Mouse (Mus musculus): ENCODE measurements around the gene Mlf1. TPM values are rescaled to one million over a fixed set of nuclear protein-coding genes. Genes with fewer than 3 reads are reported as not detected.

The Mlf1 gene
- 19.6 and 21.8 TPM in 2 replicates for polyA plus RNA-seq (2016; fragmentation: Nextera tagmentation; extraction: Ambion mirVana)

DNA sequence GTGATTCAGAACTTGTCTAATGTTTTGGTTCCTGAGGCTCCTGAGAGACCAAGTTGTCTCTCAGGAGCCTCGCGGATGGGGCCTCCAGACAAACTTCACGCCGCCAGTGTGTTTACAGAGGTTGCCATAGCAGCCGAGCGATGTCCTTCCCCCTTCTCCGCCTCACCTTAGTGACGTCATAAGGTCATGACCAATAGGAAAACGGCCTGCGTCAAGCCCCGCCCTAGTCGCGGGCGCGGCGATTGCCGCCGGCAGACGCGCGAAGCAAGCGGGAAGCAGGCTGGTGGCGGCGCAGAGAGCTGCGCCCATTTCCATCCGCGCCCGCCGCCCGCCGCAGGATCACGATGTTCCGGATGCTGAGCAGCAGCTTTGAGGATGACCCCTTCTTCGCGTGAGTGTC lies at the start of gene Mlf1:
TSS of gene Mlf1 (plus strand) at position 226 of the 400 bp plus-strand sequence.
- no peaks in the 10 kb centered on the region for H3K36me3 ChIP-seq
- H3K27me3 ChIP-seq = peaks cover 17% of the 10 kb centered on the region
- no peaks in the 10 kb centered on the region for H3K9me3 ChIP-seq
- peak within 1 kb of the TSS; percentile 58 for H3K9ac ChIP-seq (replicated peaks)
- no peak within 1 kb of the TSS for H3K27ac ChIP-seq
- 0 out of 2 replicates have a peak, but pooled peaks cover 5% of the 10 kb centered on the region for H3K4me1 ChIP-seq (replicated peaks)
- H3K4me2 ChIP-seq = peak within 1 kb of the TSS; percentile 90
- ATAC-seq (ENCODE audit: insufficient number of reproducible peaks, insufficient read depth, low FRiP score, low TSS enrichment, low read depth) = peak; percentile 93
- under 1% methylated on average over 35 of the region's 35 CpGs for WGBS
- H3K4me3 ChIP-seq (replicated peaks) = peak within 1 kb of the TSS; percentile 53

DNA sequence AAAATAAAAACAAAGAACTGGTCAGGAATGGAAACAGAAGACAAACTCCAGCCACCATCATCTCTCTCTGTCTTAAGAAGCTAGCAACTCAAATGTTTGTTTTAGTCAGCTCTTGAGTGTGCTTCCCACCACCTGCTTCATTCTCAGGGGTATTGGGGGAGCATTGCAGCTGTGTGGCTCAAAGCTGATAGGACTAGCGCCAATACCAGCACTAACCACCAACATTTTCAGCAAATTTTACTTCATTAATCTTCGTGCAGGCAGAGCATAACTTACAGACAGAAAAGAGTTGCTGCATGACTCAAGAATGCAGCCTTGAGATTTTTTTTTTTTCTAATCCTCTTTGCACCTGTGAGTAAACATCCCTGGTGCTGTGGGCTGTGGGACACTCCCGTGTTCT lies 34.3 kb upstream of the Mlf1 start:
- H3K4me3 ChIP-seq (replicated peaks) = no peak overlapping the region
- H3K9me3 ChIP-seq = no peaks in the 10 kb centered on the region
- H3K4me2 ChIP-seq = no peak overlapping the region
- 62% methylated on average over 3 of the region's 3 CpGs for WGBS
- H3K27me3 ChIP-seq = no peaks in the 10 kb centered on the region
- H3K27ac ChIP-seq = no peak overlapping the region
- no peak overlapping the region for H3K9ac ChIP-seq (replicated peaks)
- no peak for ATAC-seq (ENCODE audit: insufficient number of reproducible peaks, insufficient read depth, low FRiP score, low TSS enrichment, low read depth)
- no peaks in the 10 kb centered on the region for H3K36me3 ChIP-seq
- 0 out of 2 replicates have a peak, but pooled peaks cover 5% of the 10 kb centered on the region for H3K4me1 ChIP-seq (replicated peaks)

DNA sequence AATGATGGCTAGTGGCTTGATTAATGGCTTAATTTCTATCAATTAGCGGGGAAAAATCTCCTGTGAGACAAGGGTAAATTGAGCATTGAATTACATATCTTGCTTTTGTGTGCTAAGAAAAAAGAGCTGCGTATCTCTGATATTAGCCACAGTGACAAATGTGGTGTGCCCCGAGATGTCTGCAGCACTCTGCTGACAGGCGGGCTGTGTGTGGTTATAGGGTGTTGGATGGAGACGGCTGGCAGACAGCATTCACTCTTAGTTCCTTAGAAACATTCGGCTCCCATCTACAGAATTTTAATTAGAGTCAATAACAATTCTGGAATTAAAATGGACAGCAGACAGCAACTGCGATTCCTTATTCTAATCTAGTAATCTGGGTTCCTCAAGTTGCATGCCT lies 33.0 kb upstream of the Mlf1 start:
- Histone ChIP-seq H3K9me3 (no peaks in the 10 kb centered on the region), H3K4me2 (no peak overlapping the region), H3K4me1 (replicated peaks) (0 out of 2 replicates have a peak, but pooled peaks cover 5% of the 10 kb centered on the region), H3K4me3 (replicated peaks) (no peak overlapping the region), H3K36me3 (no peaks in the 10 kb centered on the region), H3K27ac (no peak overlapping the region), H3K9ac (replicated peaks) (no peak overlapping the region), H3K27me3 (no peaks in the 10 kb centered on the region)
- WGBS = 49% methylated on average over 7 of the region's 7 CpGs
- ATAC-seq (ENCODE audit: insufficient number of reproducible peaks, insufficient read depth, low FRiP score, low TSS enrichment, low read depth) = no peak

DNA sequence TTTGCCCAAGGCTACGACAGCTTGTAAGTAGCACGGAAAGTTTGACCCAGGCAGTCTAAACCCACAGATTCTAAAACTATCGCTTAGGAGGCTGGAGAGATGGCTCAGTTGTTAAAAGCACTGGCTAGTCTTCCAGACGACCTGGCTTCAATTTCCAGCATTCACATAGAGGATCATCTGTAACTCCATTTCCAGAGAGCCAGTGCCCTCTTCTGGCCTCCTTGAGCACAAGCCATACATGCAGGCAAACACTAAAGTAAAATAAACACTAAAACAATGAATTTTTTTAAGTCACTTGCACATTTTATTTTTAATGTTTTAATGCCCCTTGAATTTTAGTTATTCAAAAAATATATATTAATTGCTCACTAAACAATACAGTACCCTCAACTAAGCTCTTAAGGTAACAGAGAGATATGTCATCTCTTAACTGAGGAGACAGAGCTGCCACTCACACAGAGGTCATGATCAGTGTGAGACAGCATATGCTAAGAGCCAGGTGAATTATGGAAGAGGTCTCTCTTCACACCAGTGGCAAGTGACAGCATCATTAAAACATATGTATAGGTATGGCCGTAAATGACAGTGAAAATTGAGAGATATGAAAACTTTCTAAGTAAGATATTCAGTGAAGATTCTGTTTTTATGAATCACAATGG lies 30.8 kb upstream of the Mlf1 start:
- H3K27ac ChIP-seq = no peak overlapping the region
- no peak overlapping the region for H3K4me3 ChIP-seq (replicated peaks)
- H3K9me3 ChIP-seq = no peaks in the 10 kb centered on the region
- H3K9ac ChIP-seq (replicated peaks) = no peak overlapping the region
- WGBS = 34% methylated on average over 5 of the region's 5 CpGs
- ATAC-seq (ENCODE audit: insufficient number of reproducible peaks, insufficient read depth, low FRiP score, low TSS enrichment, low read depth) = no peak
- 0 out of 2 replicates have a peak, but pooled peaks cover 5% of the 10 kb centered on the region for H3K4me1 ChIP-seq (replicated peaks)
- H3K36me3 ChIP-seq = no peaks in the 10 kb centered on the region
- no peaks in the 10 kb centered on the region for H3K27me3 ChIP-seq
- H3K4me2 ChIP-seq = no peak overlapping the region

DNA sequence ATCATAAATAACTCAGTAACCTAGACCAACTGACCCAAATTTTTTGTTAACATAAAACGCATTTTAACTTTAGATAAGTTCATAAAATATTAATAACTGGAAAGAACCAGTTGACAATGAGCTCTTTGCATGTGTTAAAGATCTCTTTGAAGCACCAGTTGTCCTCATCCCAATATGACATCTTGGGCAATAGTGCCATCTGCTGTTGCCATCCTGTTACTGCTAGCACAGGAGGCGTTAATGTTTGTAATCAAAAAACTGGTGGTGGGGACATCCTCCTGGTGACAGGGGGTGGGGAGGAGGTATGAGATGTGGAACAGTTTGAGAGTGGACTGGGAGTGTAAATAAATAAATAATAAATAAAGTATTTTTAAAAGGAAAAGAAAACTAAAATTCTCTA lies 29.3 kb upstream of the Mlf1 start:
- 7% methylated on average over 2 of the region's 2 CpGs for WGBS
- Histone ChIP-seq H3K9ac (replicated peaks) (no peak overlapping the region), H3K4me1 (replicated peaks) (0 out of 2 replicates have a peak, but pooled peaks cover 5% of the 10 kb centered on the region), H3K27me3 (no peaks in the 10 kb centered on the region), H3K4me3 (replicated peaks) (no peak overlapping the region), H3K4me2 (no peak overlapping the region), H3K27ac (no peak overlapping the region), H3K36me3 (no peaks in the 10 kb centered on the region), H3K9me3 (no peaks in the 10 kb centered on the region)
- no peak for ATAC-seq (ENCODE audit: insufficient number of reproducible peaks, insufficient read depth, low FRiP score, low TSS enrichment, low read depth)

DNA sequence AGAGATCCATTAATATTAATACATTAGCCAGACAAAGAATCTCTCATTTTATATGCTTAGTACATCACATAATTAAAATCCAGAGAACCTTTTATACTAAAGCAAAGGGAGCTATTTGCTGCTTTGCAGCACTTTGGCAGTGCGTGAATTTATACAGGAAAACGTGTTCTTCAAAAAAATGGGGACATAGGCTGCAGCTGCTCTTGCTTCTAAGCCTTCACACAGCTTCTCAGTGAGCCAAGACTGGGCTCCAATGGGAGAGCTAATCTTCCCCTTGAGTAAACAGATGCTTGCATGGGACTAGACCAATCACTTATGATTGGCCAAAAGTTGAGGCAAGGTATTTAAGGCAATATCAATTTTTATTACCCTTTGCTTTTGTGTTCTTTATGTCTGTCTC lies 27.2 kb upstream of the Mlf1 start:
- 53% methylated on average over 2 of the region's 2 CpGs for WGBS
- no peaks in the 10 kb centered on the region for H3K9me3 ChIP-seq
- no peak overlapping the region for H3K4me2 ChIP-seq
- H3K4me1 ChIP-seq (replicated peaks) = 0 out of 2 replicates have a peak, but pooled peaks cover 5% of the 10 kb centered on the region
- no peak overlapping the region for H3K27ac ChIP-seq
- no peak overlapping the region for H3K4me3 ChIP-seq (replicated peaks)
- H3K9ac ChIP-seq (replicated peaks) = no peak overlapping the region
- no peaks in the 10 kb centered on the region for H3K27me3 ChIP-seq
- no peak for ATAC-seq (ENCODE audit: insufficient number of reproducible peaks, insufficient read depth, low FRiP score, low TSS enrichment, low read depth)
- H3K36me3 ChIP-seq = no peaks in the 10 kb centered on the region

DNA sequence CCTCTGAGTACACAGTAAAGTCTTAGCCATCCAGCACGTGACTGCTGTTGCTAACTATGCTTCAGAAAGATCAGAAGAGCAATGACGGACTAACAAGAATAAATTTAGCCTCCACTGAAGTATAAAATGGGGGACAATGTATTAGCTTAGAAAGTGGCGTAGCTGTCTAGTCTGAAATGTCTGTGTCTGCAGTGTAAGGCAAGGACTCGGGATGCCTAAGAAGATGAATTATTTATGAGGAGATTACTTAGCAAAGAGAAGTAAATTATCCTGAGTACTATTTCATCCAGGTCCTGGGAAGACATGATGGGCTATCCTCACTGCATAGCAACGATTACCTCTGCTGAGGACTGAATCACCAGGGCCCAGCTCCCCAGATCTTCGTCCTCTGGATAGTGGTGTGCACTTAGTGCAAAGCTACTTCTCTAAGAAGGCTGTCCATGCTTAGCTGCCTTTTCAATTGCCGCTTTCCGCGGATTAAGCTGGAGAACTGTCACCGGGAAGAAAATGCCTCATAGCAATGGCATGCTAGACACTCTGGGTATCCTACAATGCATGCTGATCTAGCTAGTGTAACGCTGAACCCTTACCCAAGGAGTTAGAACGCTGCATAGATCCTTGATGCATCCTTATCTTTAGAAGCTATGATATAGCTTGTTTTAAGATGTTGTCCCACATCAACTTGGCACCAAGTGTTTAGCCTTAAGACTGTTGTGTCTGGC lies 22.3 kb upstream of the Mlf1 start:
- 80% methylated on average over 12 of the region's 12 CpGs for WGBS
- Histone ChIP-seq H3K4me3 (replicated peaks) (no peak overlapping the region), H3K4me1 (replicated peaks) (no peaks in the 10 kb centered on the region), H3K9me3 (no peaks in the 10 kb centered on the region), H3K36me3 (no peaks in the 10 kb centered on the region), H3K9ac (replicated peaks) (no peak overlapping the region), H3K27me3 (no peaks in the 10 kb centered on the region), H3K4me2 (no peak overlapping the region), H3K27ac (no peak overlapping the region)
- no peak for ATAC-seq (ENCODE audit: insufficient number of reproducible peaks, insufficient read depth, low FRiP score, low TSS enrichment, low read depth)

DNA sequence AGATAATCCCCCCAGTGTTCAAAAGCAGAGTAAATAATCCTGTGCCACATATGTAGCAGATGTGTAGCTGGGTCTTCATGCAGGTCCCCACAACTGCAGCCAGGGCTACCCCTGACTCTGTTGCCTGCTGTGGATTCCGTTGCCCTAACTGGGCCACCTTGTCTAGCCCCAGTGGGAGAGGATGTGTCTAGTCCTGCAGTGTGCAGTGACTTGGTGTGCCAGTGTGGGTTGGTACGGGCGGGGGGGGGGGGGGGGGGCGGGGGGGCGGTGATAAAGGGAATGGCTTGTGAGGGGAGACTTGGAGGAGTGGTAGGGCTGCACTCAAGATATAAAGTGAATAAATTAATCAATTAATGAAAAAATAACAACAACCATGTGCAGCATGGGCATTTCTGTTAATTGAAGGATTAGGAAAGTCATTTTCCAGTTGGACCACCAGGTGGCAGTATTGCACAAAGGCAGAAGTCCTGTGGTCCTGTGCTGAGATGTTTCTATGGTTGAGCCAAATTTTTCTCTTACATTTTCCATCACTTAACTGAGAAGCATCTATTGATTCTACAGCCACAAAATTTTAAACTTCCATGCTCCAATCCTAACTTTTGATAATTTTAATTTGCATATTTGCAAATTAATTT lies 21.7 kb upstream of the Mlf1 start:
- Histone ChIP-seq H3K27me3 (no peaks in the 10 kb centered on the region), H3K27ac (no peak overlapping the region), H3K4me3 (replicated peaks) (no peak overlapping the region), H3K4me2 (no peak overlapping the region), H3K9me3 (no peaks in the 10 kb centered on the region), H3K36me3 (no peaks in the 10 kb centered on the region), H3K4me1 (replicated peaks) (no peaks in the 10 kb centered on the region), H3K9ac (replicated peaks) (no peak overlapping the region)
- ATAC-seq (ENCODE audit: insufficient number of reproducible peaks, insufficient read depth, low FRiP score, low TSS enrichment, low read depth) = peak; percentile 63
- WGBS = 36% methylated on average over 3 of the region's 5 CpGs

DNA sequence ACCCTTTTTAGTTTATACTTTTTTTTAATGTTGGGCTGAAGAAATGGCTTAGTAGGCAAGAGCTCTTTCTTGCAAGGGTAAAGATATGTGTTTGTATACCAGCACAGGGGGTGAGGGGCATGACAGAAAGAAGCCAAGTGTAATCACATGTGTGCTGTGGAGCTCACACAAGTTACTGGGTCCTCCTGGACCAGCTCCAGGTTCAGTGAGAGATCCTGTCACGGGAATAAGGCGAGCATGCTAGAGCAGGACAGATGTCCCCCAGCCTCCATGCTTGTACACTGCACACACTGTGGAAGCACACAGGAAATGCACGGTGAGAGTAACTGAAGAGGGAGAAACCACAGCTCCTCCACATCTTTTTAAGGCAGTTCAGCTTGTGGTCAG lies 21.1 kb upstream of the Mlf1 start:
- H3K36me3 ChIP-seq = no peaks in the 10 kb centered on the region
- no peaks in the 10 kb centered on the region for H3K4me1 ChIP-seq (replicated peaks)
- H3K9me3 ChIP-seq = 0 out of 2 replicates have a peak, but pooled peaks cover 4% of the 10 kb centered on the region
- no peak overlapping the region for H3K4me2 ChIP-seq
- no peak overlapping the region for H3K27ac ChIP-seq
- no peak overlapping the region for H3K4me3 ChIP-seq (replicated peaks)
- WGBS = 88% methylated on average over 3 of the region's 3 CpGs
- no peaks in the 10 kb centered on the region for H3K27me3 ChIP-seq
- ATAC-seq (ENCODE audit: insufficient number of reproducible peaks, insufficient read depth, low FRiP score, low TSS enrichment, low read depth) = no peak
- H3K9ac ChIP-seq (replicated peaks) = no peak overlapping the region

DNA sequence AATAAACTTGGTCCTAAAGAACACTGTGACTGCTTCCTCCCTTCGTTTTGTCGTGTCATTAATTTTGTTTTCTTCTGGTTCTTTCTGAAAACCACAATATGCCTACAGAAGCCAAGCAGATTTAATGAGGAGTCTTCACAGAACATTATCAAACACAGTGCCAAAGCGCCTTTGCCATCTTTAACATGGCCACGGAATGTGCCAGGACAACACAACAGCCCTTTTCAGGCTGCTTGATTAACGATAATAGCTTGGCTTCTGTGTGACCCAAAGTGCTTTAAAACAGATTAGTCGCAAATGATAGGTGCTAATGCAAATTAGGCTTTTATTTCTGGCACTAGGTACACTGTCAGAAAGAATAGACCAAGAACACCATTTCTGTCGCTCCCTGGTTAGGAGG lies 15.5 kb upstream of the Mlf1 start:
- 0 out of 2 replicates have a peak, but pooled peaks cover 4% of the 10 kb centered on the region for H3K9me3 ChIP-seq
- H3K27me3 ChIP-seq = no peaks in the 10 kb centered on the region
- no peak for ATAC-seq (ENCODE audit: insufficient number of reproducible peaks, insufficient read depth, low FRiP score, low TSS enrichment, low read depth)
- no peaks in the 10 kb centered on the region for H3K36me3 ChIP-seq
- no peak overlapping the region for H3K4me2 ChIP-seq
- no peak overlapping the region for H3K27ac ChIP-seq
- H3K4me1 ChIP-seq (replicated peaks) = no peaks in the 10 kb centered on the region
- H3K9ac ChIP-seq (replicated peaks) = no peak overlapping the region
- H3K4me3 ChIP-seq (replicated peaks) = no peak overlapping the region
- 82% methylated on average over 7 of the region's 7 CpGs for WGBS

DNA sequence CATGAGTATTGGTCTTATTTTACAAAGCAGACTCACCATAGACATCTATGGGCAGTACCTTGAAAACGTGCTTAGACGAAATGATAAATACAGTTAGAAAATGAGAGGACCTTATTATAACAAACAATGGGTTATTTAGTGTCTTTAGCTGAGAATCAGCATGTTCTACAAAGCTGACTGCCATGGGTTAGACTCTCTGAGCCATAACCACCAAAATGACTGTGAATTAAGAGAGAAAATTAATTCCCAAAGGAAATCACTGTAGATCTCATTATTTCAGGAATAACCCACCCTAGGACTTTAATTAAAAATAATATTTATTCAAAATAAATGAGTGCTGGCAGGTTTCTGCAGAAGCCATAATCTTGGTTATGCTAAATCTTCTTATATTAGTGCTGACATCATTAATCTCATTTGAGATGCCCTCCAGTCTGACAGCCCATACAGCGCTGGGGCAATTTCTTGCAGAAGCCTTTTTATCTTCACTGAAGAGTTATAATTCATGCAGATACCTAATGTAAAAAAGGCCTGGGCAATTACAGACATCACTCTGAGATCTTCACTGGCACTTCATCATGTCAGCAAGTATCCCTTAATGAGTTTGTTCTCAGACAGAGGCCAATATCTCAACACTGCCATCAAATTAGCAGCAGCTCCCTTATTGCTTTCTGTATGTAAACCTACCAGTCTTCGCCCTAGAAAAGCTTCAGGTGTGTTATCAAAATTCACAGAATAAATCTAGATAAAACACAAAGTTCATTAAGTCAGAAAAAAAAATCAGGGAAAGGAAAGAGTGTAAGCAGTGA lies 7.6 kb upstream of the Mlf1 start:
- H3K9me3 ChIP-seq = no peaks in the 10 kb centered on the region
- H3K9ac ChIP-seq (replicated peaks) = no peak overlapping the region
- no peaks in the 10 kb centered on the region for H3K4me1 ChIP-seq (replicated peaks)
- no peak overlapping the region for H3K4me3 ChIP-seq (replicated peaks)
- 74% methylated on average over 4 of the region's 4 CpGs for WGBS
- no peaks in the 10 kb centered on the region for H3K27me3 ChIP-seq
- ATAC-seq (ENCODE audit: insufficient number of reproducible peaks, insufficient read depth, low FRiP score, low TSS enrichment, low read depth) = no peak
- no peak overlapping the region for H3K27ac ChIP-seq
- H3K36me3 ChIP-seq = no peaks in the 10 kb centered on the region
- no peak overlapping the region for H3K4me2 ChIP-seq

Measured in limb, embryonic 12.5 days (tissue).